Mouse (Mus musculus): ENCODE measurements around the gene Rab3d.

DNA sequence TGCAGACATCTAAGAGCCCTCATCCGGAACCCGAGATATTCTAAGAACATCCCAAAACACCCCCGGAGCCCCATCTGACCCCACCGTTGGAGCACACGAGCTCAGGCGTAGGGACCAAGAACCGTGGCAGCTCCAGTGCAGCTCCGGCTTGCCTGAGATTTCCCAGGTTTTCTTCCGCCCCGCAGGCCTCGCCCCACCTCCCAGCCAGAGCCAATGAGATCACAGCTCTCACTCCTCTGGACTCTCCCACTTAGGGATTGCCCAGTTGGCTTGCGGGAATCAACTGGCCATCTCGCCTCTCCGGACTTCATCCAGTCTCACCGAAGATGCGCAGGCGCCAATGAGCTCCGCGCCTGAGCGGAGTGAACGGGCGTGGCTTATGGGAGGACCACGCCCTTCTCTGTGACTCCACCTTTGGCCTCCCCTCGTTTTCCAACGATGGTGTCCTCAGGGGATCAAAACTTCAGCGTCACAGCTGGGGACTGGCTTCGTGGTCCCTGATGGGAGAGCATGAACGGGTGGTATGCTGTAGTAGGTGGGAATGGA is 9.3 kb upstream of the Rab3d start, which contains the start of the genes Ccdc159 and Tmem205:
- TF ChIP-seq POLR2A (IDR thresholded peaks at IDR 0.05; ENCODE audit: borderline replicate concordance, extremely low read depth, insufficient read depth, insufficient read length, poor library complexity, severe bottlenecking) (peak; percentile 63; the same call in 1 of the 2 replicates), CTCF (IDR thresholded peaks at IDR 0.05; ENCODE audit: borderline replicate concordance, extremely low read depth, insufficient read depth, insufficient read length) (no peak)

All from brain, embryonic 14.5 days (tissue).